Comparison of ENCODE assay signal across 8 mouse cellular contexts in the genomic region with DNA sequence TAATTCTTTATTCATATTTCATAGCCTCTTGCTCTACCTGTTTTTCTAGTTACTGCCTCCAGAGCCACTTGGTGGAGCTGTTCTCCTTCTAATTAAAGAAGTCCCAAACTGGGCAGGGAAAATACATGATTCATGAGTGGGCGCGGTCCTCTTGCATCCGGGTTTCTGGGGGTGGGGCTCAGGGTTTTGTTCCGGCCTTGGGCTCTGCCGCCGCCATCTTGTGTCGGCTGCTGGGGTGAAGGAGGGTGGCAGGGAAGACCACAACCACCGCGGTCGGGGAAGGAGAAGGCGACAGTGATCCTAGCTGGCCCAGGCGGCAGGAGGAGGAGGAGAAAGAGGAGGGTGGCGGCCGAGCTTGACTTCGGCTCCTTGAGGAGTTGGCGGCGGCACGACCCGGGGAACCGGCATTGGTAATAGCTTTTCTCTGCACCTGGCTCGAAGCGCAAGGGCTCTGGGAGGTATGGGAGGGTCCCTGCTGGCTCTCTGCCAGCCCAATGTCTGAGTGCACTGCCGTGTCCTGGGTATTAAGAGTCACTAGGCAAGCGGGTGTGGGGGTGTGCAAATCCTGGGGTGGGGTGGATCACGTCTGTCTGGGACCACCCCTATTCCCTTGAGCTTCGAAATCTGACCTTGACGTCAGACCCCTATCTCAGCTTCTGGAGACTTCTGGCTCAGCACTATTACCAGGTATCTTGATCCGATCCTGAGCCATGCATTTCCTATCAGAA. TPM values are rescaled to one million over a fixed set of nuclear protein-coding genes. Genes with fewer than 3 reads are reported as not detected.
A peak's percentile ranks its signal among the peaks of the same experiment; 100 is the strongest.
DNase-seq lines count a peak whose midpoint lies in the region; ATAC-seq and TF ChIP-seq lines count a peak whose summit lies in the region.

No protein-coding gene starts in this region.

- WGBS in embryonic facial prominence, embryonic 13.5 days, result 25% methylated on average over 28 of the region's 28 CpGs
- WGBS in heart, adult 2 months, result 21% methylated on average over 26 of the region's 28 CpGs
- 16% methylated on average over 22 of the region's 28 CpGs for WGBS in limb, embryonic 13.5 days
- WGBS in midbrain, embryonic 16.5 days, result 25% methylated on average over 27 of the region's 28 CpGs

- peak overlapping the region; percentile 81 for H3K27ac ChIP-seq in embryonic facial prominence, embryonic 13.5 days
- H3K27ac ChIP-seq in heart, adult 2 months, result peak overlapping the region; percentile 90
- H3K27ac ChIP-seq in limb, embryonic 13.5 days, result peak overlapping the region; percentile 61; the same call in 1 of the 2 replicates
- peak overlapping the region; percentile 90 for H3K27ac ChIP-seq in midbrain, embryonic 16.5 days (ENCODE audit: low read length)

- peak; percentile 80 for DNase-seq in 3134 (ENCODE audit: extremely low read depth, insufficient read length, low spot score)
- DNase-seq in adrenal gland, postnatal 36 days, result peak; percentile 86 to 87
- DNase-seq in heart, adult 2 months, result peak; percentile 82 to 88
- peak; percentile 88 to 90 for DNase-seq in kidney, adult 8-10 months
- peak; percentile 68 to 85 for DNase-seq in spleen, postnatal 10 days (ENCODE audit: low spot score in 2 of 2)

- TF ChIP-seq CTCF in heart, adult 2 months (IDR thresholded peaks at IDR 0.05), result peak; percentile 77

- no peaks in the 10 kb centered on the region for H3K27me3 ChIP-seq in embryonic facial prominence, embryonic 13.5 days
- no peaks in the 10 kb centered on the region for H3K27me3 ChIP-seq in heart, adult 2 months (ENCODE audit: control insufficient read depth, insufficient read depth, low read length)
- no peaks in the 10 kb centered on the region for H3K27me3 ChIP-seq in limb, embryonic 13.5 days
- H3K27me3 ChIP-seq in midbrain, embryonic 16.5 days (ENCODE audit: control insufficient read depth, insufficient read depth, low read depth, low read length), result no peaks in the 10 kb centered on the region

- peak overlapping the region; percentile 60 for H3K4me3 ChIP-seq in embryonic facial prominence, embryonic 13.5 days
- H3K4me3 ChIP-seq in heart, adult 2 months, result peak overlapping the region; percentile 73
- peak overlapping the region; percentile 60 for H3K4me3 ChIP-seq in limb, embryonic 13.5 days
- peak overlapping the region; percentile 62 for H3K4me3 ChIP-seq in midbrain, embryonic 16.5 days (ENCODE audit: low read depth, low read length)

- H3K79me2 ChIP-seq in heart, adult 2 months (replicated peaks; ENCODE audit: control insufficient read depth, insufficient read depth, low read length), result no peaks in the 10 kb centered on the region

- no peaks in the 10 kb centered on the region for H3K9me3 ChIP-seq in embryonic facial prominence, embryonic 13.5 days
- no peaks in the 10 kb centered on the region for H3K9me3 ChIP-seq in limb, embryonic 13.5 days
- no peaks in the 10 kb centered on the region for H3K9me3 ChIP-seq in midbrain, embryonic 16.5 days (replicated peaks; ENCODE audit: control insufficient read depth, low read length, poor library complexity, severe bottlenecking)

- ATAC-seq in embryonic facial prominence, embryonic 13.5 days (ENCODE audit: insufficient number of reproducible peaks, insufficient read depth, low FRiP score, low TSS enrichment, low read depth), result peak; percentile 83
- ATAC-seq in limb, embryonic 13.5 days (ENCODE audit: low FRiP score, low read depth), result peak; percentile 88
- ATAC-seq in midbrain, embryonic 16.5 days, result peak; percentile 91

- TF ChIP-seq POLR2A in heart, adult 2 months (IDR thresholded peaks at IDR 0.05; ENCODE audit: insufficient read depth, low read depth, low read length), result peak; percentile 78

- peaks cover 8% of the 10 kb centered on the region; the same call in 1 of the 2 replicates for H3K4me1 ChIP-seq in embryonic facial prominence, embryonic 13.5 days
- H3K4me1 ChIP-seq in heart, adult 2 months (ENCODE audit: control insufficient read depth, insufficient read depth, low read length), result peaks cover 2% of the 10 kb centered on the region; the same call in 1 of the 2 replicates
- peaks cover 11% of the 10 kb centered on the region for H3K4me1 ChIP-seq in limb, embryonic 13.5 days
- H3K4me1 ChIP-seq in midbrain, embryonic 16.5 days (ENCODE audit: control insufficient read depth, insufficient read depth, low read length), result peaks cover 28% of the 10 kb centered on the region

- peak overlapping the region; percentile 78 for H3K9ac ChIP-seq in embryonic facial prominence, embryonic 13.5 days
- peak overlapping the region; percentile 84 for H3K9ac ChIP-seq in heart, adult 2 months (ENCODE audit: low read depth, low read length)
- H3K9ac ChIP-seq in limb, embryonic 13.5 days, result peak overlapping the region; percentile 72
- H3K9ac ChIP-seq in midbrain, embryonic 16.5 days (ENCODE audit: low read depth, low read length), result peak overlapping the region; percentile 86

- 0 out of 2 replicates have a peak, but pooled peaks cover under 1% of the 10 kb centered on the region for H3K36me3 ChIP-seq in embryonic facial prominence, embryonic 13.5 days
- H3K36me3 ChIP-seq in heart, adult 2 months (ENCODE audit: control insufficient read depth, insufficient read depth, low read length), result peaks cover 24% of the 10 kb centered on the region
- H3K36me3 ChIP-seq in limb, embryonic 13.5 days, result peaks cover 8% of the 10 kb centered on the region
- H3K36me3 ChIP-seq in midbrain, embryonic 16.5 days (ENCODE audit: control insufficient read depth, insufficient read depth, low read length), result no peaks in the 10 kb centered on the region

- 0 out of 2 replicates have a peak, but pooled peaks have one; percentile 45 for TF ChIP-seq EP300 in heart, adult 2 months (IDR thresholded peaks at IDR 0.05; ENCODE audit: insufficient read depth, low read depth, low read length)

- peak overlapping the region; percentile 63 for H3K4me2 ChIP-seq in embryonic facial prominence, embryonic 13.5 days
- H3K4me2 ChIP-seq in limb, embryonic 13.5 days (replicated peaks), result peak overlapping the region; percentile 69
- peak overlapping the region; percentile 61 for H3K4me2 ChIP-seq in midbrain, embryonic 16.5 days (ENCODE audit: low read length)

- intact Hi-C loops in heart, adult 2 months (cut with DNase I), result loop anchor here (1.0 to 5.0 kb wide), 5 partner anchors 24 to 284 kb away; a partner anchor contains a TSS

RNA-seq across cellular contexts. Expression of a gene that starts 4.8 kb away (rescaled TPM):
- 100 to 1,000 TPM; 423 to 486 TPM for total RNA-seq in adrenal gland, postnatal 36 days (2021)
- 201 and 219 TPM in 2 replicates for polyA plus RNA-seq in embryonic facial prominence, embryonic 13.5 days (2015; fragmentation: Nextera tagmentation; extraction: Ambion mirVana)
- total RNA-seq in heart, adult 2 months (2021), result 100 to 1,000 TPM; 206 to 211 TPM
- polyA plus RNA-seq in heart, adult 2 months (2012; rRNA removed), result 180 and 241 TPM in 2 replicates
- polyA plus RNA-seq in limb, embryonic 13.5 days (2015; fragmentation: Nextera tagmentation; extraction: Ambion mirVana), result 206 and 220 TPM in 2 replicates
- 385 and 404 TPM in 2 replicates for polyA plus RNA-seq in midbrain, embryonic 16.5 days (2015; fragmentation: Nextera tagmentation; extraction: Ambion mirVana)

RNA-seq across cellular contexts. Expression of a gene that starts 24.9 kb away (rescaled TPM):
- total RNA-seq in adrenal gland, postnatal 36 days (2021), result 100 to 1,000 TPM; 149 to 163 TPM
- polyA plus RNA-seq in embryonic facial prominence, embryonic 13.5 days (2015; fragmentation: Nextera tagmentation; extraction: Ambion mirVana), result 111 and 127 TPM in 2 replicates
- 100 to 1,000 TPM; 110 to 117 TPM for total RNA-seq in heart, adult 2 months (2021)
- polyA plus RNA-seq in heart, adult 2 months (2012; rRNA removed), result 190 and 269 TPM in 2 replicates
- 111 and 116 TPM in 2 replicates for polyA plus RNA-seq in limb, embryonic 13.5 days (2015; fragmentation: Nextera tagmentation; extraction: Ambion mirVana)
- 138 and 148 TPM in 2 replicates for polyA plus RNA-seq in midbrain, embryonic 16.5 days (2015; fragmentation: Nextera tagmentation; extraction: Ambion mirVana)

RNA-seq across cellular contexts. Expression of a gene that starts 40.8 kb away (rescaled TPM):
- total RNA-seq in adrenal gland, postnatal 36 days (2021), result 10 to 100 TPM; 25.6 to 27.0 TPM
- polyA plus RNA-seq in embryonic facial prominence, embryonic 13.5 days (2015; fragmentation: Nextera tagmentation; extraction: Ambion mirVana), result 57.5 and 59.9 TPM in 2 replicates
- total RNA-seq in heart, adult 2 months (2021), result 1 to 10 TPM; 5.3 to 7.0 TPM
- polyA plus RNA-seq in heart, adult 2 months (2012; rRNA removed), result 5.9 and 10.8 TPM in 2 replicates
- polyA plus RNA-seq in limb, embryonic 13.5 days (2015; fragmentation: Nextera tagmentation; extraction: Ambion mirVana), result 56.9 and 60.7 TPM in 2 replicates
- 108 and 109 TPM in 2 replicates for polyA plus RNA-seq in midbrain, embryonic 16.5 days (2015; fragmentation: Nextera tagmentation; extraction: Ambion mirVana)

RNA-seq across cellular contexts. Expression of a gene that starts 45.5 kb away (rescaled TPM):
- total RNA-seq in adrenal gland, postnatal 36 days (2021), result 100 to 1,000 TPM; 292 to 346 TPM
- 224 TPM in 2 replicates for polyA plus RNA-seq in embryonic facial prominence, embryonic 13.5 days (2015; fragmentation: Nextera tagmentation; extraction: Ambion mirVana)
- 100 to 1,000 TPM; 627 to 694 TPM for total RNA-seq in heart, adult 2 months (2021)
- polyA plus RNA-seq in heart, adult 2 months (2012; rRNA removed), result 486 and 615 TPM in 2 replicates
- 207 and 219 TPM in 2 replicates for polyA plus RNA-seq in limb, embryonic 13.5 days (2015; fragmentation: Nextera tagmentation; extraction: Ambion mirVana)
- 209 TPM in 2 replicates for polyA plus RNA-seq in midbrain, embryonic 16.5 days (2015; fragmentation: Nextera tagmentation; extraction: Ambion mirVana)

RNA-seq across cellular contexts. Expression of a gene that starts 45.6 kb away (rescaled TPM):
- total RNA-seq in adrenal gland, postnatal 36 days (2021), result 10 to 100 TPM; 31.1 to 38.4 TPM
- polyA plus RNA-seq in embryonic facial prominence, embryonic 13.5 days (2015; fragmentation: Nextera tagmentation; extraction: Ambion mirVana), result 66.0 and 70.1 TPM in 2 replicates
- 10 to 100 TPM; 18.9 to 19.3 TPM for total RNA-seq in heart, adult 2 months (2021)
- polyA plus RNA-seq in heart, adult 2 months (2012; rRNA removed), result 22.3 and 31.5 TPM in 2 replicates
- 72.7 and 73.9 TPM in 2 replicates for polyA plus RNA-seq in limb, embryonic 13.5 days (2015; fragmentation: Nextera tagmentation; extraction: Ambion mirVana)
- 48.2 and 55.3 TPM in 2 replicates for polyA plus RNA-seq in midbrain, embryonic 16.5 days (2015; fragmentation: Nextera tagmentation; extraction: Ambion mirVana)

Comparison
In these comparisons a context has a peak if more than half of its experiments do, and no peak if none do; other contexts are left out.
1. Peak in every context shown above with its lines: DNase-seq, ATAC-seq, H3K4me3 ChIP-seq and H3K27ac ChIP-seq.